Mouse (Mus musculus) adrenal gland, postnatal 0 days (tissue): ENCODE data around the gene Gm10720. TPM values are rescaled to one million over a fixed set of nuclear protein-coding genes. Genes with fewer than 3 reads are reported as not detected.

ENCODE experiments used
- microRNA-seq: library from miRNA; unstranded; fragments of <30 nt; microRNA quantifications from one replicate; pipeline ENCODE4, GENCODE M21; 2016; ENCODE audit warnings: borderline replicate concordance; ENCODE audit not compliant: insufficient number of aligned reads
- polyA plus RNA-seq: library from polyadenylated mRNA; unstranded; fragments of >200 nt; fragmentation: Nextera tagmentation; extraction: Ambion mirVana; gene quantifications from 2 replicates; pipeline ENCODE4 v1.2.1, GENCODE M21; 2015

Gm10720 gene
- polyA plus RNA-seq = not detected in 2 replicates

DNA sequence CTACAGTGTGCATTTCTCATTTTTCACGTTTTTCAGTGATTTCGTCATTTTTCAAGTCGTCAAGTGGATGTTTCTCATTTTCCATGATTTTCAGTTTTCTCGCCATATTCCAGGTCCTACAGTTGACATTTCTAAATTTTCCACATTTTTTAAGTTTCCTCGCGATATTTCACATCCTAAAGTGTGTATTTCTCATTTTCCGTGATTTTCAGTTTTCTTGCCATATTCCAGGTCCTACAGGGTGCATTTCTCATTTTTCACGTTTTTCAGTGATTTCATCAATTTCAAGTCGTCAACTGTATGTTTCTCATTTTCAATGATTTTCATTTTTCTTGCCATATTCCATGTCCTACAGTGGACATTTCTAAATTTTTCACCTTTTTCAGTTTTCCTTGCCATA is at the start of gene Gm10720:
Gene Gm10720 (plus strand): TSS at position 301 of the 400 bp plus-strand sequence.

DNA sequence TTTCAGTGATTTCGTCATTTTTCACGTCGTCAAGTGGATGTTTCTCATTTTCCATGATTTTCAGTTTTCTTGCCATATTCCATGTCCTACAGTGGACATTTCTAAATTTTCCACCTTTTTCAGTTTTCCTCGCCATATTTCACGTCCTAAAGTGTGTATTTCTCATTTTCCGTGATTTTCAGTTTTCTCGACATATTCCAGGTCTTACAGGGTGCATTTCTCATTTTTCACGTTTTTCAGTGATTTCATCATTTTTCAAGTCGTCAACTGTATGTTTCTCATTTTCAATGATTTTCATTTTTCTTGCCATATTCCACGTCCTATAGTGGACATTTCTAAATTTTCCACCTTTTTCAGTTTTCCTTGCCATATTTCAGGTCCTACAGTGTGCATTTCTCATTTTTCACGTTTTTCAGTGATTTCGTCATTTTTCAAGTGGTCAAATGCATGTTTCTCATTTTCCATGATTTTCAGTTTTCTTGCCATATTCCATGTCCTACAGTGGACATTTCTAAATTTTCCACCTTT is 14.9 kb upstream of the Gm10720 start, which contains the start of gene Gm10722:
Gene Gm10722 (plus strand): TSS at position 478 of the 528 bp plus-strand sequence.

DNA sequence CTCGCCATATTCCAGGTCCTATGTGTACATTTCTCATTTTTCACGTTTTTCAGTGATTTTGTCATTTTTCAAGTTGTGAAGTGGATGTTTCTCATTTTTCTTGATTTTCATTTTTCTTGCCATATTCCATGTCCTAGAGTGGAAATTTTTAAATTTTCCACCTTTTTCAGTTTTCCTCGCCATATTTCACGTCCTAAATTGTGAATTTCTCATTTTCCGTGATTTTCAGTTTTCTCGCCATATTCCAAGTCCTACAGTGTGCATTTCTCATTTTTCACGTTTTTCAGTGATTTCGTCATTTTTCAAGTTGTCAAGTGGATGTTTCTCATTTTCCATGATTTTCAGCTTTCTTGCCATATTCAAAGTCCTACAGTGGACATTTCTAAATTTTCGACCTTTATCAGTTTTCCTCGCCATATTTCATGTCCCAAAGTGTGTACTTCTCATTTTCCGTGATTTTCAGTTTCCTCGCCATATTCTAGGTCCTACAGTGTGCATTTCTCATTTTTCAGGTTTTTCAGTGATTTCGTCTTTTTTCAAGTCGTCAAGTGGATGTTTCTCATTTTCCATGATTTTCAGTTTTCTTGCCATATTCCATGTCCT is 12.6 kb upstream of the Gm10720 start, which contains the start of gene Gm11168:
Gene Gm11168 (plus strand): TSS at position 553 of the 603 bp plus-strand sequence.

DNA sequence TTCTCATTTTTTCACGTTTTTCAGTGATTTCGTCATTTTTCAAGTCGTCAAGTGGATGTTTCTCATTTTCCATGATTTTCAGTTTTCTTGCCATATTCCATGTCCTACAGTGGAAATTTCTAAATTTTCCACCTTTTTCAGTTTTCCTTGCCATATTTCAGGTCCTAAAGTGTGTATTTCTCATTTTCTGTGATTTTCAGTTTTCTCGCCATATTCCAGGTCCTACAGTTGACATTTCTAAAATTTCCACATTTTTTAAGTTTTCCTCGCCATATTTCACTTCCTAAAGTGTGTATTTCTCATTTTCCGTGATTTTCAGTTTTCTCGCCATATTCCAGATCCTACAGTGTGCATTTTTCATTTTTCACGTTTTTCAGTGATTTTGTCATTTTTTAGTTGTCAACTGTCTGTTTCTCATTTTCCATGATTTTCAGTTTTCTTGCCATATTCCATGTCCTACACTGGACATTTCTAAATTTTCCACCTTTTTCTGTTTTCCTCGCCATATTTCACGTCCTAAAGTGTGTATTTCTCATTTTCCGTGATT is 2.6 kb upstream of the Gm10720 start, which contains the start of gene Gm10721:
Gene Gm10721 (plus strand): TSS at position 408 of the 547 bp plus-strand sequence.

DNA sequence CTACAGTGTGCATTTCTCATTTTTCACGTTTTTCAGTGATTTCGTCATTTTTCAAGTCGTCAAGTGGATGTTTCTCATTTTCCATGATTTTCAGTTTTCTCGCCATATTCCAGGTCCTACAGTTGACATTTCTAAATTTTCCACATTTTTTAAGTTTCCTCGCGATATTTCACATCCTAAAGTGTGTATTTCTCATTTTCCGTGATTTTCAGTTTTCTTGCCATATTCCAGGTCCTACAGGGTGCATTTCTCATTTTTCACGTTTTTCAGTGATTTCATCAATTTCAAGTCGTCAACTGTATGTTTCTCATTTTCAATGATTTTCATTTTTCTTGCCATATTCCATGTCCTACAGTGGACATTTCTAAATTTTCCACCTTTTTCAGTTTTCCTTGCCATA is 1.7 kb downstream of the Gm10720 start, which contains the start of gene Gm10719:
Gene Gm10719 (plus strand): TSS at position 301 of the 400 bp plus-strand sequence.

DNA sequence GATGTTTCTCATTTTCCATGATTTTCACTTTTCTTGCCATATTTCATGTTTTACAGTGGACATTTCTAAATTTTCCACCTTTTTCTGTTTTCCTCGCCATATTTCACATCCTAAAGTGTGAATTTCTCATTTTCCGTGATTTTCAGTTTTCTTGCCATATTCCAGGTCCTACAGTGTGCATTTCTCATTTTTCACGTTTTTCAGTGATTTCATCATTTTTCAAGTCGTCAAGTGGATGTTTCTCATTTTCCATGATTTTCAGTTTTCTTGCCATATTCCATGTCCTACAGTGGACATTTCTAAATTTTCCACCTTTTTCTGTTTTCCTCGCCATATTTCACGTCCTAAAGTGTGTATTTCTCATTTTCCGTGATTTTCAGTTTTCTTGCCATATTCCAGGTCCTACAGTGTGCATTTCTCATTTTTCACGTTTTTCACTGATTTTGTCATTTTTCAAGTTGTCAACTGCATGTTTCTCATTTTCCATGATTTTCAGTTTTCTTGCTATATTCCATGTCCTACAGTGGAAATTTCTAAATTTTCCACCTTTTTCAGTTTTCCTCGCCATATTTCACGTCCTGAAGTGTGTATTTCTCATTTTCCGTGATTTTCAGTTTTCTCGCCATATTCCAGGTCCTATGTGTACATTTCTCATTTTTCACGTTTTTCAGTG is 8.0 kb downstream of the Gm10720 start, which contains the start of gene Gm10718:
Gene Gm10718 (plus strand): TSS at position 236 of the 673 bp plus-strand sequence.

DNA sequence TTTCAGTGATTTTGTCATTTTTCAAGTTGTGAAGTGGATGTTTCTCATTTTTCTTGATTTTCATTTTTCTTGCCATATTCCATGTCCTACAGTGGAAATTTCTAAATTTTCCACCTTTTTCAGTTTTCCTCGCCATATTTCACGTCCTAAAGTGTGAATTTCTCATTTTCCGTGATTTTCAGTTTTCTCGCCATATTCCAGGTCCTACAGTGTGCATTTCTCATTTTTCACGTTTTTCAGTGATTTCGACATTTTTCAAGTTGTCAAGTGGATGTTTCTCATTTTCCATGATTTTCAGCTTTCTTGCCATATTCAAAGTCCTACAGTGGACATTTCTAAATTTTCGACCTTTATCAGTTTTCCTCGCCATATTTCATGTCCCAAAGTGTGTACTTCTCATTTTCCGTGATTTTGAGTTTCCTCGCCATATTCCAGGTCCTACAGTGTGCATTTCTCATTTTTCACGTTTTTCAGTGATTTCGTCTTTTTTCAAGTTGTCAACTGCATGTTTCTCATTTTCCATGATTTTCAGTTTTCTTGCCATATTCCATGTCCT is 9.5 kb downstream of the Gm10720 start, which contains the start of gene Gm10717:
Gene Gm10717 (plus strand): TSS at position 506 of the 556 bp plus-strand sequence.

DNA sequence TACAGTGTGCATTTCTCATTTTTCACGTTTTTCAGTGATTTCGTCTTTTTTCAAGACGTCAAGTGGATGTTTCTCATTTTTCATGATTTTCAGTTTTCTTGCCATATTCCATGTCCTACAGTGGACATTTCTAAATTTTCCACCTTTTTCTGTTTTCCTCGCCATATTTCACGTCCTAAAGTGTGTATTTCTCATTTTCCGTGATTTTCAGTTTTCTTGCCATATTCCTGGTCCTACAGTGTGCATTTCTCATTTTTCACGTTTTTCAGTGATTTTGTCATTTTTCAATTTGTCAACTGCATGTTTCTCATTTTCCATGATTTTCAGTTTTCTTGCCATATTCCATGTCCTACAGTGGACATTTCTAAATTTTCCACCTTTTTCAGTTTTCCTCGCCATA is 18.8 kb downstream of the Gm10720 start, which contains the start of gene Gm17535:
Gene Gm17535 (plus strand): TSS at position 301 of the 400 bp plus-strand sequence.

DNA sequence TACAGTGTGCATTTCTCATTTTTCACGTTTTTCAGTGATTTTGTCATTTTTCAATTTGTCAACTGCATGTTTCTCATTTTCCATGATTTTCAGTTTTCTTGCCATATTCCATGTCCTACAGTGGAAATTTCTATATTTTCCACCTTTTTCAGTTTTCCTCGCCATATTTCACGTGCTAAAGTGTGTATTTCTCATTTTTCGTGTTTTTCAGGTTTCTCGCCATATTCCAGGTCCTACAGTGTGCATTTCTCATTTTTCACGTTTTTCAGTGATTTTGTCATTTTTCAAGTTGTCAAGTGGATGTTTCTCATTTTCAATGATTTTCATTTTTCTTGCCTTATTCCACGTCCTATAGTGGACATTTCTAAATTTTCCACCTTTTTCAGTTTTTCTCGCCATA is 21.1 kb downstream of the Gm10720 start, which contains the start of gene Gm10715:
Gene Gm10715 (plus strand): TSS at position 301 of the 400 bp plus-strand sequence.

Small RNA genes within 50 kb of the gene (microRNA-seq; reads per million reads assigned to microRNA genes)
- gene Mir101c = not detected

Other genes with a start within 250 kb of the Gm10720 start
- not detected in 2 replicates for gene Gm10722, start 14.7 kb upstream of the Gm10720 start, polyA plus RNA-seq
- not detected in 2 replicates for gene Gm11168, start 12.3 kb upstream of the Gm10720 start, polyA plus RNA-seq
- gene Gm10721, start 2.5 kb upstream of the Gm10720 start, polyA plus RNA-seq = 0.25 TPM in 1 of 2 replicates, not detected in the other
- 0.25 TPM in 1 of 2 replicates, not detected in the other for gene Gm10719, start 1.8 kb downstream of the Gm10720 start, polyA plus RNA-seq
- gene Gm10718, start 7.9 kb downstream of the Gm10720 start, polyA plus RNA-seq = 0.39 TPM in 1 of 2 replicates, not detected in the other
- 0.23 TPM in 1 of 2 replicates, not detected in the other for gene Gm10717, start 9.8 kb downstream of the Gm10720 start, polyA plus RNA-seq
- gene Gm17535, start 18.9 kb downstream of the Gm10720 start, polyA plus RNA-seq = not detected in 2 replicates
- gene Gm10715, start 21.2 kb downstream of the Gm10720 start, polyA plus RNA-seq = not detected in 2 replicates